ENCODE assay signal across 8 mouse cellular contexts in the genomic region with DNA sequence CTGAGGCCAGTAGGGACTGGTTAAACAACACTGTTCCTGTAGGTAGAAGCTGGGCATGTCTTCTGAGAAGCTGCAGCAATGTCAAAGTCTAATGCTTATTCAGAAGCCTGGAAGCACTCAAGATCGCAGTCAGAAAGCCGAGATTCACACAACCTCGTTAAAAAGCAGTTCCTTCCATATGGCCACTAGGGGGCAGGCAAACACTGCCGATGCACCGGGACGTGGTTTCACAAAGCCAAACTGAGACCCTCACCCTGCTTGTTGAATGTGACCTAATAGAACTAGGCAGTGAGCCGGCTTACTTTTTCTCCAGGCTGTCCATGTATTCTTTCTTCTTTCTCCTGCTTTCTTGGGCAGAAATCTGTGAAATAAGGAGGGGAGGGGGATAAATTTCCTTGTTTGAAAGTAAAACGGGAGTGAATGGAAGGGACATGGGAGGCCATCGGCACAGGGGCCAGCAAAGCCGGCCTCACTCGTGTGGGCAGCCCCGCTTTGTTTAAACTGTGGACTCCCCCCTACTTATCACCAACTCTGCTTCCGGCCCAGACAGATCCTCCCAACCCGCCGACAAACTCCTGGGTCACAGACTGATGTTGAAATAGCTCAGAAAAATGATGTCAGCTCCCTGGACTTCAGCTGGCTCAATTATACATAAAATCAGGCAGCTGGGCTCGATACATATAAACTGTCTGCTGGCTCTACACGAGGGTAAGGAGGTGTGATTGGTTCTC. TPM values are rescaled to one million over a fixed set of nuclear protein-coding genes. Genes with fewer than 3 reads are reported as not detected.
DNase-seq lines count a peak whose midpoint lies in the region; ATAC-seq and TF ChIP-seq lines count a peak whose summit lies in the region.

No protein-coding gene starts in this region.

- peak; percentile 53 for DNase-seq in c-Kit-positive CD71-negative TER-119-negative erythroid progenitor cells, embryonic 14.5 days (ENCODE audit: low read depth)
- DNase-seq in forebrain, embryonic 11.5 days (ENCODE audit: low spot score) = peak; percentile 87
- DNase-seq in heart, postnatal 10 days = peak; percentile 79 to 84
- DNase-seq in kidney, postnatal 25 days = peak; percentile 71 to 82
- peak; percentile 68 for DNase-seq in liver, postnatal 0 days
- DNase-seq in thymus, adult 18-20 months = peak; percentile 13 to 16

- WGBS in forebrain, embryonic 11.5 days = 35% methylated on average over 17 of the region's 17 CpGs
- 18% methylated on average over 17 of the region's 17 CpGs for WGBS in liver, postnatal 0 days (ENCODE audit: insufficient replicate concordance)
- 37% methylated on average over 17 of the region's 17 CpGs for WGBS in neural tube, embryonic 15.5 days

- H3K4me2 ChIP-seq in forebrain, embryonic 11.5 days (ENCODE audit: low read depth, low read length, severe bottlenecking) = no peak overlapping the region
- peak overlapping the region; percentile 61 for H3K4me2 ChIP-seq in liver, postnatal 0 days (ENCODE audit: low read depth, low read length)
- H3K4me2 ChIP-seq in neural tube, embryonic 15.5 days = 0 out of 2 replicates have a peak overlapping the region, but pooled peaks have one; percentile 11

- peak; percentile 68 for TF ChIP-seq CTCF in E14TG2a.4 (conservative IDR thresholded peaks at IDR 0.05; ENCODE audit: low read length)
- TF ChIP-seq CTCF in liver, postnatal 0 days (IDR thresholded peaks at IDR 0.05; ENCODE audit: low read depth) = peak; percentile 95

- no peak overlapping the region for H3K4me3 ChIP-seq in E14TG2a.4 (replicated peaks; ENCODE audit: low read length)
- no peak overlapping the region for H3K4me3 ChIP-seq in forebrain, embryonic 11.5 days (ENCODE audit: low read depth, low read length)
- peak overlapping the region; percentile 14 for H3K4me3 ChIP-seq in liver, postnatal 0 days (ENCODE audit: low read depth, low read length)
- H3K4me3 ChIP-seq in neural tube, embryonic 15.5 days (replicated peaks) = no peak overlapping the region

- H3K27me3 ChIP-seq in E14TG2a.4 (ENCODE audit: insufficient read depth, low read length) = no peaks in the 10 kb centered on the region; the same call in 1 of the 2 replicates
- no peaks in the 10 kb centered on the region for H3K27me3 ChIP-seq in forebrain, embryonic 11.5 days (ENCODE audit: control insufficient read depth, insufficient read depth, low read length)
- no peaks in the 10 kb centered on the region for H3K27me3 ChIP-seq in liver, postnatal 0 days (ENCODE audit: insufficient read depth, low read length)
- no peaks in the 10 kb centered on the region for H3K27me3 ChIP-seq in neural tube, embryonic 15.5 days (replicated peaks)

- H3K36me3 ChIP-seq in E14TG2a.4 (ENCODE audit: insufficient read depth, low read length) = peaks cover 14% of the 10 kb centered on the region
- no peaks in the 10 kb centered on the region for H3K36me3 ChIP-seq in forebrain, embryonic 11.5 days (ENCODE audit: control insufficient read depth, insufficient read depth, low read length)
- peaks cover 26% of the 10 kb centered on the region for H3K36me3 ChIP-seq in liver, postnatal 0 days (replicated peaks; ENCODE audit: insufficient read depth, low read length)
- H3K36me3 ChIP-seq in neural tube, embryonic 15.5 days = no peaks in the 10 kb centered on the region

- H3K4me1 ChIP-seq in E14TG2a.4 (replicated peaks; ENCODE audit: low read depth, low read length) = peaks cover 24% of the 10 kb centered on the region
- H3K4me1 ChIP-seq in forebrain, embryonic 11.5 days (replicated peaks; ENCODE audit: control insufficient read depth, insufficient read depth, low read length) = 0 out of 2 replicates have a peak, but pooled peaks cover 2% of the 10 kb centered on the region
- H3K4me1 ChIP-seq in liver, postnatal 0 days (ENCODE audit: insufficient read depth) = peaks cover 3% of the 10 kb centered on the region; the same call in 1 of the 2 replicates
- H3K4me1 ChIP-seq in neural tube, embryonic 15.5 days = peaks cover 4% of the 10 kb centered on the region; the same call in 1 of the 2 replicates

- TF ChIP-seq EP300 in liver, postnatal 0 days (IDR thresholded peaks at IDR 0.05; ENCODE audit: low read depth) = no peak

- H3K27ac ChIP-seq in forebrain, embryonic 11.5 days (ENCODE audit: low read depth, low read length) = no peak overlapping the region
- peak overlapping the region; percentile 59 for H3K27ac ChIP-seq in liver, postnatal 0 days (ENCODE audit: low read depth)
- no peak overlapping the region for H3K27ac ChIP-seq in neural tube, embryonic 15.5 days (replicated peaks)

- intact Hi-C loops in heart, postnatal 10 days (cut with DNase I) = loop anchor here (1.0 kb wide), 1 partner anchor 94 kb away; no protein-coding TSS in a partner anchor

- H3K9ac ChIP-seq in forebrain, embryonic 11.5 days (ENCODE audit: low read length) = no peak overlapping the region
- no peak overlapping the region for H3K9ac ChIP-seq in liver, postnatal 0 days (replicated peaks)
- no peak overlapping the region for H3K9ac ChIP-seq in neural tube, embryonic 15.5 days (replicated peaks)

- H3K9me3 ChIP-seq in E14TG2a.4 (ENCODE audit: low read length) = peaks cover 7% of the 10 kb centered on the region; the same call in 1 of the 2 replicates
- H3K9me3 ChIP-seq in forebrain, embryonic 11.5 days (ENCODE audit: control insufficient read depth, low read length) = no peaks in the 10 kb centered on the region
- H3K9me3 ChIP-seq in liver, postnatal 0 days (ENCODE audit: low read length) = no peaks in the 10 kb centered on the region
- no peaks in the 10 kb centered on the region for H3K9me3 ChIP-seq in neural tube, embryonic 15.5 days (replicated peaks)

- peak; percentile 53 for ATAC-seq in forebrain, embryonic 11.5 days (replicated peaks; ENCODE audit: low FRiP score)
- peak; percentile 86 for ATAC-seq in liver, postnatal 0 days
- peak; percentile 77; the same call in 1 of the 2 replicates for ATAC-seq in neural tube, embryonic 15.5 days (ENCODE audit: low FRiP score)

RNA-seq across cellular contexts. Expression of gene Dgki, which starts 54.6 kb away (rescaled TPM):
- polyA plus RNA-seq in forebrain, embryonic 11.5 days (2014; fragmentation: Nextera tagmentation; extraction: Ambion mirVana) = 2.8 TPM in 2 replicates
- under 1 TPM; 0.45 to 0.65 TPM for total RNA-seq in heart, postnatal 10 days (2021)
- 0.34 and 0.56 TPM in 2 replicates for polyA plus RNA-seq in liver, postnatal 0 days (2015; fragmentation: Nextera tagmentation; extraction: Ambion mirVana)
- 6.5 and 7.1 TPM in 2 replicates for polyA plus RNA-seq in neural tube, embryonic 15.5 days (2015; fragmentation: Nextera tagmentation; extraction: Ambion mirVana)

Comparison
In these comparisons a context has a peak if more than half of its experiments do, and no peak if none do; other contexts are left out.
1. DNase-seq: peak in every context shown above with its lines; median percentile 87 in forebrain, embryonic 11.5 days; 82 in heart, postnatal 10 days; 76 in kidney, postnatal 25 days; 68 in liver, postnatal 0 days; 53 in c-Kit-positive CD71-negative TER-119-negative erythroid progenitor cells, embryonic 14.5 days; 14 in thymus, adult 18-20 months.